In the genomic region with DNA sequence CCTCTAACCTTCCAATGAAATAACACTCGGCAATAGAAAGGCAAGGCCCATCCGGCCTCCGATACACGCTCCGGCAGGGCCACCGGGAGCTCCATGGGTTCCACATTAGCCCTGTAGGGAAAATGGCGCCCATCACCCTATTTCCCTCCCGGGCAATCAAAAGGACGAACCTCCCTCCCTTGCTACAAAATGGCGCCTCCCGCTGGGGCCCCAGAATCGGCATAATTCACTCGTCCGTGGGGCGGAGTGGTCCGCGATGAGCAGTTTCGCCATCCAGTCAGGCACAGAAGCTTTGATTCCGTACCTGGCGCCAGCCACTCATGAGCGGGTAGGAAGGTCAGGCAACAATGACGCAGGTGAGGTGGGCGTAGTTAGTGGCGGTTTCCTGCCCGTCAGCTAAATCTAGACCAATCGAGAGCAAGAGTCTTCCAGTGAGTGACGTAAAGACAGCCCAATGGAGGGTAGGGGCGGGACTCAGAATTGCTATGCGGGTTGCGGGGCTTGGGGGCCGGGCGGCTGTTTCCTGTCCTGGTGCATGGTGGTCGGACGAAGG, we compare ENCODE assay signal across 8 mouse cellular contexts. TPM values are rescaled to one million over a fixed set of nuclear protein-coding genes. Genes with fewer than 3 reads are reported as not detected.
DNase-seq lines count a peak whose midpoint lies in the region; ATAC-seq and TF ChIP-seq lines count a peak whose summit lies in the region.

A gene (plus strand): TSS at position 19 of the 553 bp plus-strand sequence.

- DNase-seq in 416B (ENCODE audit: low read depth), result peak; percentile 100
- peak; percentile 100 for DNase-seq in heart, adult 8-10 months (ENCODE audit: low spot score)
- DNase-seq in kidney, adult 9 months, result peak; percentile 100
- peak; percentile 100 for DNase-seq in limb, embryonic 14.5 days (ENCODE audit: low spot score)
- peak; percentile 100 for DNase-seq in midbrain, postnatal 0 days (ENCODE audit: low spot score)
- peak; percentile 100 for DNase-seq in spleen, postnatal 14 days (ENCODE audit: low spot score in 2 of 2)

- under 1% methylated on average over 34 of the region's 34 CpGs for WGBS in bone marrow, adult 2 months
- under 1% methylated on average over 34 of the region's 34 CpGs for WGBS in embryonic facial prominence, embryonic 15.5 days
- under 1% methylated on average over 34 of the region's 34 CpGs for WGBS in limb, embryonic 14.5 days
- WGBS in midbrain, postnatal 0 days, result under 1% methylated on average over 34 of the region's 34 CpGs

- H3K9ac ChIP-seq in embryonic facial prominence, embryonic 15.5 days, result peak within 1 kb of the TSS; percentile 90
- peak within 1 kb of the TSS; percentile 94 for H3K9ac ChIP-seq in limb, embryonic 14.5 days (ENCODE audit: low read depth, low read length, severe bottlenecking)
- peak within 1 kb of the TSS; percentile 98 for H3K9ac ChIP-seq in midbrain, postnatal 0 days (replicated peaks; ENCODE audit: low read length, poor library complexity, severe bottlenecking)

- peak; percentile 61; the same call in 1 of the 2 replicates for TF ChIP-seq POLR2A in bone marrow, adult 2 months (IDR thresholded peaks at IDR 0.05; ENCODE audit: borderline replicate concordance, control insufficient read depth, low read depth, low read length)
- peak; percentile 78; the same call in 1 of the 2 replicates for TF ChIP-seq POLR2A in limb, embryonic 14.5 days (IDR thresholded peaks at IDR 0.05; ENCODE audit: borderline replicate concordance, extremely low read depth, insufficient read depth, insufficient read length)

- no peaks in the 10 kb centered on the region for H3K27me3 ChIP-seq in embryonic facial prominence, embryonic 15.5 days
- H3K27me3 ChIP-seq in limb, embryonic 14.5 days (ENCODE audit: control insufficient read depth, insufficient read depth, low read length), result no peaks in the 10 kb centered on the region
- no peaks in the 10 kb centered on the region for H3K27me3 ChIP-seq in midbrain, postnatal 0 days (ENCODE audit: insufficient read depth, low read length)

- no peaks in the 10 kb centered on the region for H3K4me1 ChIP-seq in bone marrow, adult 2 months (ENCODE audit: control insufficient read depth, insufficient read depth, low read length)
- peaks cover 17% of the 10 kb centered on the region for H3K4me1 ChIP-seq in embryonic facial prominence, embryonic 15.5 days
- peaks cover 14% of the 10 kb centered on the region for H3K4me1 ChIP-seq in limb, embryonic 14.5 days (ENCODE audit: control insufficient read depth, insufficient read depth, low read length)
- H3K4me1 ChIP-seq in midbrain, postnatal 0 days (ENCODE audit: insufficient read depth, low read length), result 0 out of 2 replicates have a peak, but pooled peaks cover 4% of the 10 kb centered on the region

- no peaks in the 10 kb centered on the region for H3K9me3 ChIP-seq in embryonic facial prominence, embryonic 15.5 days (replicated peaks)
- no peaks in the 10 kb centered on the region for H3K9me3 ChIP-seq in limb, embryonic 14.5 days (ENCODE audit: control insufficient read depth, low read length)
- H3K9me3 ChIP-seq in midbrain, postnatal 0 days (ENCODE audit: low read length), result no peaks in the 10 kb centered on the region

- TF ChIP-seq CTCF in bone marrow, adult 2 months (IDR thresholded peaks at IDR 0.05; ENCODE audit: control insufficient read depth, insufficient read depth, low read length), result no peak
- TF ChIP-seq CTCF in midbrain, postnatal 0 days (IDR thresholded peaks at IDR 0.05), result peak; percentile 37

- peaks cover 22% of the 10 kb centered on the region for H3K36me3 ChIP-seq in embryonic facial prominence, embryonic 15.5 days
- H3K36me3 ChIP-seq in limb, embryonic 14.5 days (ENCODE audit: control insufficient read depth, insufficient read depth, low read length), result peaks cover 11% of the 10 kb centered on the region
- H3K36me3 ChIP-seq in midbrain, postnatal 0 days (ENCODE audit: insufficient read depth, low read length), result no peaks in the 10 kb centered on the region

- peak; percentile 99 for ATAC-seq in embryonic facial prominence, embryonic 15.5 days (ENCODE audit: insufficient number of reproducible peaks, low FRiP score, low TSS enrichment, low read depth)
- peak; percentile 98 for ATAC-seq in limb, embryonic 14.5 days (ENCODE audit: low FRiP score, low read depth)
- ATAC-seq in midbrain, postnatal 0 days (ENCODE audit: low FRiP score), result peak; percentile 99

- peak within 1 kb of the TSS; percentile 77 for H3K4me3 ChIP-seq in bone marrow, adult 2 months (replicated peaks; ENCODE audit: control insufficient read depth, low read depth, low read length)
- peak within 1 kb of the TSS; percentile 69 for H3K4me3 ChIP-seq in embryonic facial prominence, embryonic 15.5 days (replicated peaks)
- H3K4me3 ChIP-seq in limb, embryonic 14.5 days (replicated peaks; ENCODE audit: low read length), result peak within 1 kb of the TSS; percentile 63
- H3K4me3 ChIP-seq in midbrain, postnatal 0 days (ENCODE audit: low read depth, low read length), result peak within 1 kb of the TSS; percentile 82

- H3K27ac ChIP-seq in bone marrow, adult 2 months (ENCODE audit: control insufficient read depth, insufficient read depth, low read depth, low read length, poor library complexity), result peak within 1 kb of the TSS; percentile 97
- peak within 1 kb of the TSS; percentile 100 for H3K27ac ChIP-seq in embryonic facial prominence, embryonic 15.5 days (replicated peaks)
- peak within 1 kb of the TSS; percentile 100 for H3K27ac ChIP-seq in limb, embryonic 14.5 days (replicated peaks; ENCODE audit: low read depth, low read length)
- H3K27ac ChIP-seq in midbrain, postnatal 0 days (ENCODE audit: low read depth, low read length), result peak within 1 kb of the TSS; percentile 100

- H3K4me2 ChIP-seq in embryonic facial prominence, embryonic 15.5 days (replicated peaks), result peak within 1 kb of the TSS; percentile 56
- peak within 1 kb of the TSS; percentile 76 for H3K4me2 ChIP-seq in limb, embryonic 14.5 days (replicated peaks; ENCODE audit: low read depth, low read length, severe bottlenecking)
- peak within 1 kb of the TSS; percentile 74 for H3K4me2 ChIP-seq in midbrain, postnatal 0 days (ENCODE audit: low read depth, low read length, poor library complexity, severe bottlenecking)

RNA-seq across cellular contexts. Expression of the gene that starts here (rescaled TPM):
- 9.2 and 11.1 TPM in 2 replicates for polyA plus RNA-seq in bone marrow, adult 2 months (2011; ENCODE audit: insufficient read depth, insufficient read length, low replicate concordance, missing spikeins)
- polyA plus RNA-seq in embryonic facial prominence, embryonic 15.5 days (2015; fragmentation: Nextera tagmentation; extraction: Ambion mirVana), result 16.1 and 17.3 TPM in 2 replicates
- 10 to 100 TPM in 1 of 4 experiments, 1 to 10 TPM in 3; 8.0 to 11.8 (median 8.8) TPM for total RNA-seq in heart, adult 8-10 months (2022)
- polyA plus RNA-seq in limb, embryonic 14.5 days (2012; rRNA removed), result 18.0 and 20.5 TPM in 2 replicates
- 14.1 and 17.4 TPM in 2 replicates for polyA plus RNA-seq in limb, embryonic 14.5 days (2014; fragmentation: Nextera tagmentation; extraction: Ambion mirVana)
- total RNA-seq in midbrain, postnatal 0 days (2014; rRNA removed), result 6.7 and 8.6 TPM in 2 replicates
- 4.9 and 5.8 TPM in 2 replicates for polyA plus RNA-seq in midbrain, postnatal 0 days (2015; fragmentation: Nextera tagmentation; extraction: Ambion mirVana)

Comparison
In these comparisons a context has a peak if more than half of its experiments do, and no peak if none do; other contexts are left out.
1. Peak in every context shown above with its lines: DNase-seq, ATAC-seq, H3K4me3 ChIP-seq and H3K27ac ChIP-seq.